Mouse (Mus musculus) embryo, embryonic 9.5 days (tissue): ENCODE measurements around the gene Lrrc8a.
A peak's percentile ranks its signal among the peaks of the same experiment; 100 is the strongest.

Experiments used
- DNase-seq: peaks from one replicate; pipeline ENCODE4 v3.0.0-alpha.2; 2017; ENCODE audit errors: extremely low spot score

The Lrrc8a gene

DNA sequence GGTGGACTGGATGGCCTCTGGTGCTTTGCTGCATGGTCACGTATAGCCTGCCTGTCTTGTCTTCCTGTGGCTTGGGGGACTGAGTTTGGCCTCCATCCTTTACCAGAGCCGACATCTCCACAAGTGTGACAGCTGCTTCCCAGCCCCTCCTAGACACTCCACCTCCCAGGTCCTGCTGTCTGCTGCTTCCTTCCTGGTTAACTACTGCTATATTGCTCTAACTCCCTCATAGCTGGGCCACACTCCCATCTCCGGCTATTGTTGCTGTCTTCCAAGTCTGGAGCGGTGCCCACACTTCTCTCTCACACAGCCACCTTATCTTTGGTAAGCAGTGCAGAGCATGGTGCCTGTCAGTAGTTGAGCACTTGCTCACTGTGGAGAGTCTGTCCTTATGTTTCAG lies 2.3 kb downstream of the Lrrc8a start:
- no peak for DNase-seq

DNA sequence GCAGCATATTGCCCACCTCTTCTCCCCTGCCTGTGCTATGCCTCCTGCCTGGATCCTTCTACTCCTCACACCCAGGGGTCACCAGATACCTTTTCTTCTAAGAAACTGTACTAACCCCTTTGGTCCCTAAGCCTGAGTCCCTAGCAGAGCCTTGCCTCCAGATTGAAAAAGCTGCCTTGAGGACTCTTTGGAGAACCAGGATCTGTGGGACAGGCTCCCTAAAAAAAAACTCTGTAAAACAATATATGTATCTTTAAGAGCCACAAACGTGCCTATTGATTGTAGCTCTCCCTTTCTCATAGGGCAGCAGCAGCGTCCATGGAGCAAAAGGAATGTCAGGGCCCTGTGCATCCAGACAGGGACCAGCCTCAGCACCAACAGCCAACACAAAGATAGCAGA lies 2.8 kb downstream of the Lrrc8a start, which contains the start of gene Gm28035:
Gene Gm28035 (plus strand): TSS at position 301 of the 400 bp plus-strand sequence.
- DNase-seq: no peak

DNA sequence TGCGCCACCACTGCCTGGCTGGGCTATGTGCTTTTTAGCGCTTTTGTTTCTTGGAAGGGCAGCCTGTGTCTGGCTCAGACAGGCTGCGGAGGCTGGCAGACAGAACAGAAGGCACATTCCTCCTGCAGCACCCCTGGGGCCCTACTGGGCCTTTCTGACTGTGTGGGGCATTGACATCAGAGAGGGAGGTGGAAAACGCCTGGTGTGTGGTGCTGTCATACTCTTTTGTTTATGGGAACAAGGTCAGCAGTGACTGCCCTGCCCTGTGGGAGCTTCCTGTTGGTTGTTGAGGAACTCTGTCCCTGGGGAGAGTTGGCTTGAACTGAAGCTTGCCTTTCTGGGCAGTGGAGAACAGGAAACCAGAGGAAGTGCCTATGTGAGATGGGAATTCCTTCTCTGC lies 5.0 kb downstream of the Lrrc8a start:
- DNase-seq: peak; percentile 32

DNA sequence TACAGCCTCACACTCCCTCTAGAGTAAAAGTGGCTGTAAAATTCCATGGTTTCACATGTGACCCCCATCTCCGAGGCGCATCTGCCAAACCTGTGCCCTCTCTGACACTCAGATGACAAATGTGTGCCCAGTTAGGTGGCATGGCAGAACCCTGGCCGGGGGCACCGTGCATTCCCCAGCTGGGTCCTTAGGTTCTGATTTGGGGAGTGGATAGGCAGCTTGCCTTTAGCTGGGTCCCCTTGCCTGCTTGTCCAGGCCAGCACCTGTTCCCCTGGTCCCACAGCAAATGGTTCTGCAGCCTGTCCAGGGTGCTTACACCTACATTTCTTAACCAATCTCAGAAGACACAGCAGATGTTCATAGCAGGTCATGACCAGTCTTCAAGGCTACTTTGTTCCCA lies 5.9 kb downstream of the Lrrc8a start:
- no peak for DNase-seq

DNA sequence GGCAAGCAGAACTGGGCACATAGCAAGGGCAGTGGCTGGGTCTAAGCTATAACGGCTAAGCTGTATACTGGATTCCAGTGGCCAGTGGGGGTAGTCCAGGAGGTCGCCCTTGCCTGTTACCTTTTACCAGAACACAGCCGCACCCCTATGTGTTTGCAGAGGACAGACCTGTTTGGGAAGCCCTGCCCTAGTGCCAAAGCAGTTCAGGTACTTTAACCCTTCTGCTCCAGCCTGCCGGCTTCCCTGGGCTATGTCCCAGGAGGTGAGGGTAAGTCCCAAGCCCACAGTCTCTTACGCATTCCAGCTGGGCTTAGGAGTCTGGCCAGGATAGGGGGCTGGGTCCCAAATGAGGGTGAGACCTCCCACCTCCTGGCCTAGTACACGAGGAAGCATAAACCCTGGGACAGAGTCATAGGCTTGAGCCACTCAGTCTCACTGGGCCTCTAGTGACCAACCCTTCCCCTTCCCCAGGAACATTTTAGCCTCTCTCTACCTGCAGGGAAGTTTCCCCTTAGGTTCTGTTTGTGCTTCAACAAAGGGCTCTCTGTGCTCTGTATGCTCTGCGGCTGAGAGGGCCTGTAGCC lies 7.2 kb downstream of the Lrrc8a start:
- DNase-seq: no peak

DNA sequence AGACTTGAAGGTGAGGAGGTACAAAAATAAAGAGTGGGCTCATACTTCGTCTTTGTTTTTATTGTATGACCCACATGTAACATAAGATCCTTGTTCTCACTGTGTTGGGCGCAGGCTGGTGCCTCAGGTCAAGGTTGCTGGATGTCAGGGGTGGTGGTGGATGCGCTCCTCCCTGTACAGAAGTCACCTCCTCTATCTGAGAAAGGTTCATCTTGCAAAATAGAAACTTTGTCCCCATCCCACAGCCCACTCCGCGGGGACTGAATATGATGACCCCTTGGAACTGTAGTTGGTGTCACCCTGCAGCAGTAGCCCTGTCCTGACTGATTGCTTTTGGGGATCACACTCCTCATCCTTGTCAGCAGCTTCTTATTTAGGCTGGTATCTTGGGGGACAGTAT lies 9.5 kb downstream of the Lrrc8a start:
- DNase-seq: no peak

DNA sequence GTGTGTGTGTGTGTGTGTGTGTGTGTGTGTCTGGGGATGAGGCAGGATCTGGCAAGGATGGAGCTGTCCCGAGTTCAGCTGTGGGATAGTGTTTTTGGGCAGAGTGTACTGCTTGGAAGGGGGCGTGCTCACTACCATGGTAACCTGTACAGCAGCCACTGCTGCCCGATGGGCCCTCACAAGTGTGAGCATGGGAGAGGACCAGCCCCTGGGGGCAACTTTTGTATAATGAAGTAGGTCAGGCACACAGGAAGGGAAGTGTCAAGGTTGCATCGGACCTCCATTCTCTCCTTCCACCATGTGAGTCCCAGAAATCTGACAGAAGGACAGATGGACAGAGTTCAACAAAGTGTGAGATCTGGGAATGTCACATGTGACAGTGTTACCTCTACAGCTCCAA lies 10.2 kb downstream of the Lrrc8a start:
- DNase-seq: no peak

DNA sequence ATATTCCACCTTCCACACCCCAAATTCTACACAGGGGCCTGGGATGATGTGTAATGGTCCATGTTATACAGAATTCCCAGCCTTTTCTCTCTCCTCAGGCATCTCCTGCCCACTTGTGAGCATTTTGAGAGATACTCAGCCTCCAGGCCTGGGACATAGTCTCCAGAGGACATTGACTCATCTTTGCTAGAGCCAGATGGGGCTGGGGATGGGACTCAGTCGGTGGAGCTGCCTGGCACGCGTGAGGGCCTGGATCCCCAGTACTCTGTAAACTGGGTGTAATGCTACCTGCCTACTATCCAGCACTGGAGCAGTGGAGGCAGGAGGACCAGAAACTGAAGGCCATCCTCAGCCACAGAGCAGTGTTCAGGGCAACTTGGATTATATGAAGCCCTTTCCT lies 11.7 kb downstream of the Lrrc8a start:
- no peak for DNase-seq

DNA sequence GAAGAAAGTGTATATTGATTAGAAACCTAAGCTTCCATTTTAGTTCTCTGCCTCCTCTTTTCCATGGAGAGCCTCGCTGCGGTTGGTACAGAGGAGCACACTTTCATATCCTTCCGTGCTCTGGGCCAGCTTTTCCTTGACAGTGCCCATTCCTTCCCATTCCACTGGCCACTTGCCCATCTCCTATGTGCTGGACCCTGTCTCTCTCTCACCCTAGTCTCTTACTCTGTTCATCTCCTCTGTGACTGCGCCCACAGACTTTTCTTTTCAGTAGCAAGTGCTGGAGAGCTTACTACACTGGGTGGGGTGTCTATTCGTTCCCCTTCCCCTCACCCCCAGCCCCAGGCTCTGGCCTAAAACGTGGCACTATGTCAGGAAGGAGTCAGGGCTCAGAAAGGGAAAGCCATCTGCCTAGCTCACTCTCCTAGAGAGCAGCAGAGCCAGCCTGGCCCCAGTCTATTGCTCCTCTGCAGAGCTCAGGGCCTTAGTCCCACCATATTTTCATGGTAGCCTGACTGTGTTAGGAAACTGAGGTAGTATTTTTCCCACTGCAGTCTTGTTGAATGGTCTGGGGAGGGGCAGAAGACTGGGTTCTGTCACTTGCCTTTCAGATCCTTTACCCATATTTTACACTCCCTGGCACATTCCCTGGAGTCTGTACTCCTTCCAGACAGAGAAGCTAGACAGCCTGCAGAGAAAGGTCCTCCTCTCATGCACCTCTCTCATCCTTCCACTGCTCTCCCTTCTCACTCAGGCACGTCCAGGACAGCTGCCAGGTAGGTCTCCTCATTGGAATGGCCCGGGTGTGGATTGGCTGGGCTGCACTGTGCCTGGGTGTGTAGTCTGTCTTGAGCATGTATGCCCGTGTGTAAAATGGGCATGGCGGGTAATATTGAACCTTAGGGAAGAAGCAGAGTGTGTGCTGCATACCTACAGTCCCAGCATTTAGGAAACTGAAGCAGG lies 12.9 kb downstream of the Lrrc8a start:
- DNase-seq: no peak

DNA sequence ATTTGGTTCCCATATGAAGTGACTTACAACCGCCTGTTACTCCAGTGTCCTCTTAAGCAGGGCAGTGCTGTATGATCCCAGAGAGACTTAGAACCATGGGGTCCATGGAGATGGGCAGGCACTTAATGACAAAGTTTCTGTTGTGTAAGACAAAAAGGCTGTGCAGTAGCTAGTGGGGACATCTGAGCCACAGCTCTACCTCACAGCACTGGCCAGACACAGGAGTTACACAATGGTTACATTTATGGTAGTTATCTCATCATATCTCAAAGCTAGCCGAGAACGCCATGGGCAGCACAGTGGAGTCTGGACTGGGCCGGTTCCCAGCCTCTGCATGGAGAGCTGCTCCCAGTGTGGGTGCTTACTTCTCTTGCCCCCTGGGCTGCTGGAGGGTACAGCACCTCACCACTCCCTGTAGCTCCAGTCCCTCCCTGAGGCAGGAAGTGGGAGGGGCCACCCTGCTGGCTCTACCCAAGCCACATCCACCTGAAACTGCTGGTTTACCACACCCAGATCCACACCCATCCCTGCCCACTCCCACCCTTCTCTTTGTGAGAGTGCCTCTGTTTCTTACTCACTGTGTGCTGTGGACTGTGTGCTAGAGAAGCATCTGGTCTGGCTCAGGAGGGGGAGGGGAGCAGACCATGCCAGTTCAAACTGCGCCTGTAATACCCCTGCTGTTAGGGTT lies 14.0 kb downstream of the Lrrc8a start:
- DNase-seq: no peak

DNA sequence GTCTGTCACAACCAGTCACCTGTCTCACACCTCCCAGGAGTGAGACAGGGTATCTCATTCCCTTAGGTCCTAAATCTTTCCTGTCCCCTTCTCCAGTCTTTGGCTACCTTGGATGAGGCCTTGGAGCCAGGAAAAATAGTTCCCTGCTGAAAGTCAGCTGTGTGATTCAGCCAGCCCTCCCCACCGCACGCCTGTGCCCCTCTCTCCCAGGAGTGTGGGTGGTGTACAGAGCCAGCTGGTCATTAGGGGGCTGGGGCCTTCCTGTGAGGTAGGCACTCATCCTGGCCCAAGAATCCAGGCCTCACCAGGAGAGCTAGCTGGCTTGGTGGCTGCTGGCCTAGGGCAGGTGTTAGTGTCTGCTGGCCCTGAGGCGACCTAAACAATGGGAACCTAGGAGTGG lies 15.0 kb downstream of the Lrrc8a start:
- DNase-seq: no peak

DNA sequence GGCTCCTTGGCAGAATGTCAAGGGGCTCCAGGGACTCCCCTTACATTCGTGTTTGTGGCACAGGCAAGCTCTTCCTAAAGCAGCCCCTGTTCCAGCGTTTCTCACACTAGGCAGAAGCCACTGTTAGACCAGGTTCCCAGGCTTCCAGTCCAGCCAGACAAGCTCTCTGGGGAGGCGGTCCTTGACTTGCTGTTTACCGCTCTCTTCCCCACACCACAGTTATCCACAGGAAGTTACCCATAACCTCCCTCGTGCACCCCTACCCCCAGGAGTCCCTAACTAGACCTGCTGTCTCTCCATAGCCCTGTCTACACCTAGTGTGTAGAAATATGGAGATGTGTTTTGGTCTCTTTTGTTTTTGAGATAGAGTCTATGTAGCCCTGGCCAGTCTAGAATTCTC lies 16.3 kb downstream of the Lrrc8a start:
- no peak for DNase-seq

DNA sequence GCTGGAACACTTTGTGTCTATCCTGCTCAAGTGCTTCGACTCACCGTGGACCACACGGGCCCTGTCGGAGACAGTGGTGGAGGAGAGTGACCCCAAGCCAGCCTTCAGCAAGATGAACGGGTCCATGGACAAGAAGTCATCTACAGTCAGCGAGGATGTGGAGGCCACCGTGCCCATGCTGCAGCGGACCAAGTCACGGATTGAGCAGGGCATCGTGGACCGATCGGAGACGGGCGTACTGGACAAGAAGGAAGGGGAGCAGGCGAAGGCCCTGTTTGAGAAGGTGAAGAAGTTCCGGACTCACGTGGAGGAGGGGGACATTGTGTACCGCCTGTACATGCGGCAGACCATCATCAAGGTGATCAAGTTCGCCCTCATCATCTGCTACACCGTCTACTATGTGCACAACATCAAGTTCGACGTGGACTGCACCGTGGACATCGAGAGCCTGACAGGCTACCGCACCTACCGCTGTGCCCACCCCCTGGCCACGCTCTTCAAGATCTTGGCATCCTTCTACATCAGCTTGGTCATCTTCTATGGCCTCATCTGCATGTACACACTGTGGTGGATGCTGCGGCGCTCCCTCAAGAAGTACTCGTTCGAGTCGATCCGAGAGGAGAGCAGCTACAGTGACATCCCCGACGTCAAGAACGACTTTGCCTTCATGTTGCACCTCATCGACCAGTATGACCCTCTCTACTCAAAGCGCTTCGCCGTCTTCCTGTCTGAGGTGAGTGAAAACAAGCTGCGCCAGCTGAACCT lies 18.3 kb downstream of the Lrrc8a start:
- DNase-seq: no peak

DNA sequence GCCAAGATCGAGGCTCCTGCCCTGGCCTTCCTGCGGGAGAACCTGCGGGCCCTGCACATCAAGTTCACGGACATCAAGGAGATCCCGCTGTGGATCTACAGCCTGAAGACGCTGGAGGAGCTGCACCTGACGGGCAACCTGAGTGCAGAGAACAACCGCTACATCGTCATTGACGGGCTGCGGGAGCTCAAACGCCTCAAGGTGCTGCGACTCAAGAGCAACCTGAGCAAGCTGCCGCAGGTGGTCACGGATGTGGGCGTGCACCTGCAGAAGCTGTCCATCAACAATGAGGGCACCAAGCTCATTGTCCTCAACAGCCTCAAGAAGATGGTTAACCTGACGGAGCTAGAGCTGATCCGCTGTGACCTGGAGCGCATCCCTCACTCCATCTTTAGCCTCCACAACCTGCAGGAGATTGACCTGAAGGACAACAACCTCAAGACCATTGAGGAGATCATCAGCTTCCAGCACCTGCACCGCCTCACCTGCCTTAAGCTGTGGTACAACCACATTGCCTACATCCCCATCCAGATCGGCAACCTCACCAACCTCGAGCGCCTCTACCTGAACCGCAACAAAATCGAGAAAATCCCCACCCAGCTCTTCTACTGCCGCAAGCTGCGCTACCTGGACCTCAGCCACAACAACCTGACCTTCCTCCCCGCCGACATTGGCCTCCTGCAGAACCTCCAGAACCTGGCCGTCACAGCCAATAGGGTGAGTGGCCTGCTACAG lies 19.3 kb downstream of the Lrrc8a start:
- no peak for DNase-seq

DNA sequence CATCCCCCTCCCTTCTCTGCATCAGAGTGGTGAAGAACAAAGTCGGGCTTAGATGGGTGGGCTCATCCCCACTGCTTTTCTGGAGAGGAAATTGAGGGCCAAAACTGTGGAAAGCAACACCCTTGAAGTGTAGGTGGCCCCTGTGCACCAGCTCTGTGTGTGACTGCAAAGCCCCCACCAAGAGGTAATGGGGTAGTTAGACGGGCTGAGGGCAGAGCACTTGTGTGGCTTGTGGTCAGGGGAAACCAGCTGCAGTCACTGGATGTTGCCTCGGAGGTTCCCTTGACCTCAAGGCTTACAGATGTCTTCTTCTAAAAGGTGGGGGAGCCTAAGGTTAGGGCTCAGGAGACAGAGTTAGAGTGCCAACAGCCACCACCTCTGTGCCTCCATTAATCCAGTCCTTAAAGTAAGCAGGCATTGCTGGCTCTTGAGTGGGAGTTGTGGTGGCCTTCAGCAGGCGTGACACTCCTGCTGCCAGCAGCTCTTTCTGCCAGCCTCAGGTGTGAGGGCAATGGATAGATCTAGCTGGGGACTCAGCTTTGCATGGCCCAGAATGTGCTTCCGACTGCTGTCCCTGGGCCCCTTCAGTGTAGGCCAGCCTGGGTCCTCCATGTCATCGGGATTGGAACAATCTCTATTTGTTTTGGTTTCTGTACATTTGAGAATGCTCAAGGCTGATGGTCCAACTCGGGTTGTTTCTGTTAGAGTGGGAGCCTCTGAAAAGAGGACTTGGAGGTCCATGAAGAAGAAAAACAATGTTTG lies 20.4 kb downstream of the Lrrc8a start:
- DNase-seq: no peak

DNA sequence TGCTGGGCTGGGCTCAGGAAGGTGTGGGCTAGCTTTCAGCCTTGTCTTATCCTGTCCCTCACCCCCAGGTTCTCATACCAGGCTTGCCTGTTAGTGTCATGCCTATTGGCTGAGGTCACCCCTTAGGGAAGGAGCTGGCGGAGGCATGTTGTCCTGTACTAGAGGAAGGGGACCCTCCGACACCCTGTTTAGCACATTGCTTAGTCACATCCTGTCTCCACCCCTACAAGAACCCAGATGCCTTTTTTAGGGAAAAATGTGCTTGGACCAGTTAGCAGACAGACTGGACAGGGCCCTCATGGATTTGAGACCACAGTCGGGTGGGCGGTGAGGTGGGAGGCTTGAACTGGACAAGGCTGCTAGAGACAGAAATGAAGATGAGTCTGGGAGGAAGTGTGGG lies 21.1 kb downstream of the Lrrc8a start:
- DNase-seq: no peak

DNA sequence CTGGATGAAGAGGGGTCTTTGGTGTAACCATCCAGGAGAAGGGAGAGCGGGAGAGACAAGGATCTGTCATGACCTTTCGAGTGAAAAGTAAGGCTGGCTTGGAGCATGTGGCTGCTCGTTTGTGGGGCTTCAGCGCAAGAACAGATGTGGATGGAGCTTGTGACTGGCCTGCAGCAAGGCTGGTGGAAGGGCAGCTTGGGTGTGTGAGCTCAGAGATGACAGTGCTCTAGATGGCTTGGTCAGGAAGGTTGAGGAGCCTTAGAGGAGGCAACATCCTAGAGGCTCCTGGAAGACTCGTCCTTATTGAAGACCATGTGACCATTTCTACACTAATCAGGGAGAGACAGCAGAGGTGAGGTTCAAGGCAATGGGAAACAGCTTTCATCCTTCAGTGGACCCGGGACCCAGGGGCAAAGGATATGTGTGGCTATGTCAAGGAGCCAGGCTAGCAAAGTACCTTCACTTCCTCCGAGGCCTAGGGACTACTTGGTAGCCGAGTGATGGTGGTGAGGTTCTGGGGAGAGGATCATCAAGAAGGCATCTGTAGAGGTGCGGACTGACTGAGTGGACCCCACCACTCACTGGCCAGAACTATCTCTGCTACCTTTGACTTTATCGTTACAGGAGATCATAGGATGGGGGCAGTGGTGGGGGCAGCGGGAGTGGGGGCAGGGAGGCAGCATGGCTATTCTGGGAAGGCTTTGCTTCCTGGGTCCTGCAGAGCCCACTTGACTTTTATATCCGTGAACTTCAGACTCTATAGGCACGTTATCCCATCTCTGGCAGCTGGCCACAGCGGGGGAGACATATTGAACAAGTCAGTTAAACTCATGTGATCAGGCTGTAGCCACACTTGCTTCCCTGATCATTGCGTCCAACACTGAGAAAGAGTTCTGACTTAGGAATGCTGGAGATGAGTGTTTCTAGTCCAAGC lies 21.9 kb downstream of the Lrrc8a start:
- no peak for DNase-seq

DNA sequence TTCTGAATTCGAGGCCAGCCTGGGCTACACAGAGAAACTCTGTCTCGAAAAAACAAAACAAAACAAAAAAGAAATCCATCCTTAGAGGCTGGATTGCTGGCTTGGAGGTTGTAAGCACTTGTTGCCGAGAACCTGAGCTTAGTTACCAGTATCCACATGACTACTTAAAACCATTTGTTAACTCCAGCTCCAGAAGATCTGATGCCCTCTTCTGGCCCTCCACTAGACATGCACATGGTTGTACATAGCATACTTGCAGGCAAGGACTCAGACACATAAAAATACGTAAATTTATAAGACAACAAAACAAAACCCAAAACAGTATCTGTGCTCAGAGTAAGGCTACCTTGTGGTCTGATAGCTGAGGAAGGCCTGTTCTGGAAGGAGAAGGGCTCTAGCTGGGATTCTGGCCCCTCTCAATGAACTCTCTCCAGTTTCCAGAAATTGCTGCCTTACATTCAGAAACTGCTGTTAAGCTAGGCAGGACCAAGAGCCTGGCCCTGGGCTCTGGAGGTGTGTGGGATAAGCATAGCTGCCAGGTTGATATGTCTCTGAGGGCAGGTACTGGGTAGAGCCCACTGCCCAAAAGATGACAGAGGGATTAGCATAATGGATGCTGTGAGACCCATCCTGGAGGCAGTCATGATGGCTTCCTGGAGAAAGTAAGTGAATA lies 23.7 kb downstream of the Lrrc8a start:
- DNase-seq: no peak
